Mouse (Mus musculus) bone marrow, adult 2 months (tissue): Measurements from ENCODE around the gene Zfp654.

Source experiments
- CTCF ChIP-seq: fragments of 200-500 bp; IDR thresholded peaks from 2 replicates; pipeline ENCODE4 v1.5.1; 2011; ENCODE audit warnings: low read length, control low read depth; ENCODE audit not compliant: control insufficient read depth, insufficient read depth
- POLR2A ChIP-seq: fragments of 200-500 bp; IDR thresholded peaks from 2 replicates; pipeline ENCODE4 v1.6.1; 2011; ENCODE audit warnings: low read depth, mild to moderate bottlenecking, control low read depth, low read length, borderline replicate concordance; ENCODE audit not compliant: control insufficient read depth

DNA sequence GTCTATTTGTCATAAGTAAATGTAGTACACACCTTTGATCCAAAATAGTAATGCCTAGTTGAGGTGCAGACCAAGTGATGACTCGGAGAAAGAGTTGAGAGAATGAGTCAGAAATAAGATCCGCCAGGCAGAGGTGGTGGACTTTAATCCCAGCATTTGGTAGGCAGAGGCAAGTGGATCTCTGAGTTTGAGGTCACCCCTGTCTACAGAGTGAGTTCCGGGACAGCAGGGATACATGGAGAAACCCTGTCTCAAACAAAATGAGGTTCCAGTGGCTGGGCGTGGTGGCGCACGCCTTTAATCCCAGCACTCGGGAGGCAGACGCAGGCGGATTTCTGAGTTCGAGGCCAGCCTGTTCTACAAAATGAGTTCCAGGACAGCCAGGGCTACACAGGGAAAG lies 23.9 kb upstream of the Zfp654 start:
- TF ChIP-seq POLR2A = no peak
- TF ChIP-seq CTCF = no peak
